Mouse (Mus musculus) lung, embryonic 16.5 days (tissue): ENCODE measurements around the gene Lpp. TPM values are rescaled to one million over a fixed set of nuclear protein-coding genes. Genes with fewer than 3 reads are reported as not detected.

ENCODE experiments used
- ATAC-seq: fragments of 200-750 bp; cut with Nextera tagmentation; 2 replicates; pipeline ENCODE4 v1.8.0; 2017; ENCODE audit warnings: low read depth, mild to moderate bottlenecking, moderate library complexity
- H3K27ac ChIP-seq: fragments of 300-500 bp; sonication (generic); 2 replicates; pipeline ENCODE4 v1.5.1; 2014; ENCODE audit warnings: mild to moderate bottlenecking, control low read depth, low read length
- H3K27me3 ChIP-seq: fragments of 300-500 bp; sonication (generic); 2 replicates; pipeline ENCODE4 v1.6.1; 2014; ENCODE audit warnings: low read depth, low read length, mixed read lengths; ENCODE audit not compliant: control insufficient read depth, insufficient read depth
- H3K36me3 ChIP-seq: fragments of 300-500 bp; sonication (generic); 2 replicates; pipeline ENCODE4 v1.6.1; 2014; ENCODE audit warnings: low read length; ENCODE audit not compliant: control insufficient read depth, insufficient read depth
- H3K4me1 ChIP-seq: fragments of 300-500 bp; sonication (generic); replicated peaks from 2 replicates; pipeline ENCODE4 v1.6.1; 2014; ENCODE audit warnings: low read length, mixed read lengths; ENCODE audit not compliant: control insufficient read depth, insufficient read depth
- H3K4me2 ChIP-seq: fragments of 300-500 bp; sonication (generic); 2 replicates; pipeline ENCODE4 v1.6.1; 2014; ENCODE audit warnings: low read depth, low read length, control low read depth
- H3K4me3 ChIP-seq: fragments of 300-500 bp; sonication (generic); 2 replicates; pipeline ENCODE4 v1.5.1; 2014; ENCODE audit warnings: mild to moderate bottlenecking, low read length, control low read depth
- H3K9ac ChIP-seq: fragments of 300-500 bp; sonication (generic); 2 replicates; pipeline ENCODE4 v1.6.1; 2014; ENCODE audit warnings: low read length, control low read depth
- H3K9me3 ChIP-seq: fragments of 300-500 bp; sonication (generic); 2 replicates; pipeline ENCODE4 v1.6.1; 2016; ENCODE audit warnings: low read length; ENCODE audit not compliant: control insufficient read depth
- WGBS: fragments of 180-500 bp; shearing (Covaris S2); extraction: QIAGEN DNeasy Blood & Tissue Kit; methylation state at CpG from one replicate; pipeline ENCODE4 v1.1.7; 2014; 5-methylcytosine and 5-hydroxymethylcytosine counted together
- polyA plus RNA-seq: library from polyadenylated mRNA; unstranded; fragments of >200 nt; fragmentation: Nextera tagmentation; extraction: Ambion mirVana; gene quantifications from 2 replicates; pipeline ENCODE4 v1.2.1, GENCODE M21; 2015

Gene Lpp
- polyA plus RNA-seq, 1 experiment from 2014 or later, result 76.8 TPM

GRCm38 (mm10) chr16:24704215-24704614 lies 310.9 kb downstream of the Lpp start:
- Histone ChIP-seq H3K4me2 (no peak overlapping the region), H3K36me3 (no peaks in the 10 kb centered on the region), H3K27ac (no peak overlapping the region), H3K9me3 (no peaks in the 10 kb centered on the region), H3K27me3 (no peaks in the 10 kb centered on the region), H3K4me3 (no peak overlapping the region), H3K9ac (no peak overlapping the region), H3K4me1 (no peaks in the 10 kb centered on the region)
- 76% methylated on average over 3 of the region's 3 CpGs for WGBS
- ATAC-seq, result no peak

GRCm38 (mm10) chr16:24723641-24724040 lies 330.3 kb downstream of the Lpp start:
- Histone ChIP-seq H3K9ac (no peak overlapping the region), H3K4me3 (no peak overlapping the region), H3K4me1 (no peaks in the 10 kb centered on the region), H3K36me3 (no peaks in the 10 kb centered on the region), H3K9me3 (no peaks in the 10 kb centered on the region), H3K27ac (no peak overlapping the region), H3K4me2 (no peak overlapping the region), H3K27me3 (no peaks in the 10 kb centered on the region)
- WGBS, result 83% methylated on average over 4 of the region's 4 CpGs
- ATAC-seq, result no peak

- 58% methylated on average over 1 of the region's 1 CpGs for WGBS
- Histone ChIP-seq H3K4me3 (no peak overlapping the region), H3K27ac (no peak overlapping the region), H3K4me1 (peaks cover 10% of the 10 kb centered on the region), H3K4me2 (no peak overlapping the region), H3K9ac (no peak overlapping the region), H3K36me3 (no peaks in the 10 kb centered on the region), H3K27me3 (no peaks in the 10 kb centered on the region), H3K9me3 (no peaks in the 10 kb centered on the region)
- no peak for ATAC-seq
Observed at GRCm38 (mm10) chr16:24732751-24733150, 339.4 kb downstream of the Lpp start.

- H3K27ac ChIP-seq, result no peak overlapping the region
- H3K4me1 ChIP-seq, result peaks cover 13% of the 10 kb centered on the region
- no peaks in the 10 kb centered on the region for H3K36me3 ChIP-seq
- H3K4me3 ChIP-seq, result no peak overlapping the region
- 78% methylated on average over 1 of the region's 1 CpGs for WGBS
- no peak for ATAC-seq
- H3K9ac ChIP-seq, result no peak overlapping the region
- H3K4me2 ChIP-seq, result no peak overlapping the region
- no peaks in the 10 kb centered on the region for H3K9me3 ChIP-seq
- no peaks in the 10 kb centered on the region for H3K27me3 ChIP-seq
Observed at GRCm38 (mm10) chr16:24733321-24733720, 340.0 kb downstream of the Lpp start.

GRCm38 (mm10) chr16:24735754-24736153 lies 342.4 kb downstream of the Lpp start:
- Histone ChIP-seq H3K4me3 (no peak overlapping the region), H3K9ac (no peak overlapping the region), H3K4me1 (peaks cover 13% of the 10 kb centered on the region), H3K27me3 (no peaks in the 10 kb centered on the region), H3K36me3 (no peaks in the 10 kb centered on the region), H3K27ac (no peak overlapping the region), H3K9me3 (no peaks in the 10 kb centered on the region), H3K4me2 (no peak overlapping the region)
- 73% methylated on average over 2 of the region's 2 CpGs for WGBS
- ATAC-seq, result no peak

- H3K4me1 ChIP-seq, result peaks cover 13% of the 10 kb centered on the region
- H3K9ac ChIP-seq, result no peak overlapping the region
- no peaks in the 10 kb centered on the region for H3K27me3 ChIP-seq
- ATAC-seq, result no peak
- no peak overlapping the region for H3K4me2 ChIP-seq
- 47% methylated on average over 10 of the region's 10 CpGs for WGBS
- no peaks in the 10 kb centered on the region for H3K36me3 ChIP-seq
- H3K4me3 ChIP-seq, result no peak overlapping the region
- H3K27ac ChIP-seq, result no peak overlapping the region
- H3K9me3 ChIP-seq, result no peaks in the 10 kb centered on the region
Observed at GRCm38 (mm10) chr16:24737362-24738057, 344.2 kb downstream of the Lpp start.

- no peak overlapping the region for H3K27ac ChIP-seq
- H3K27me3 ChIP-seq, result no peaks in the 10 kb centered on the region
- H3K9me3 ChIP-seq, result no peaks in the 10 kb centered on the region
- H3K4me1 ChIP-seq, result peaks cover 13% of the 10 kb centered on the region
- H3K36me3 ChIP-seq, result no peaks in the 10 kb centered on the region
- ATAC-seq, result no peak
- 88% methylated on average over 4 of the region's 4 CpGs for WGBS
- H3K4me3 ChIP-seq, result no peak overlapping the region
- H3K4me2 ChIP-seq, result no peak overlapping the region
- H3K9ac ChIP-seq, result no peak overlapping the region
Observed at GRCm38 (mm10) chr16:24740714-24741113, 347.4 kb downstream of the Lpp start.

GRCm38 (mm10) chr16:24749816-24750215 lies 356.5 kb downstream of the Lpp start:
- H3K9ac ChIP-seq, result no peak overlapping the region
- H3K9me3 ChIP-seq, result no peaks in the 10 kb centered on the region
- no peak overlapping the region for H3K27ac ChIP-seq
- H3K27me3 ChIP-seq, result no peaks in the 10 kb centered on the region
- no peak for ATAC-seq
- no peak overlapping the region for H3K4me2 ChIP-seq
- no peaks in the 10 kb centered on the region for H3K4me1 ChIP-seq
- no peaks in the 10 kb centered on the region for H3K36me3 ChIP-seq
- H3K4me3 ChIP-seq, result no peak overlapping the region

GRCm38 (mm10) chr16:24756141-24756540 lies 362.8 kb downstream of the Lpp start:
- H3K4me2 ChIP-seq, result no peak overlapping the region
- no peak overlapping the region for H3K27ac ChIP-seq
- no peaks in the 10 kb centered on the region for H3K36me3 ChIP-seq
- H3K4me3 ChIP-seq, result no peak overlapping the region
- no peaks in the 10 kb centered on the region for H3K9me3 ChIP-seq
- WGBS, result 63% methylated on average over 9 of the region's 9 CpGs
- H3K27me3 ChIP-seq, result no peaks in the 10 kb centered on the region
- H3K9ac ChIP-seq, result no peak overlapping the region
- no peaks in the 10 kb centered on the region for H3K4me1 ChIP-seq
- no peak for ATAC-seq

- ATAC-seq, result no peak
- no peak overlapping the region for H3K4me3 ChIP-seq
- H3K36me3 ChIP-seq, result peaks cover 11% of the 10 kb centered on the region
- 86% methylated on average over 3 of the region's 3 CpGs for WGBS
- no peak overlapping the region for H3K9ac ChIP-seq
- no peaks in the 10 kb centered on the region for H3K9me3 ChIP-seq
- no peak overlapping the region for H3K4me2 ChIP-seq
- no peak overlapping the region for H3K27ac ChIP-seq
- no peaks in the 10 kb centered on the region for H3K27me3 ChIP-seq
- H3K4me1 ChIP-seq, result no peaks in the 10 kb centered on the region
Observed at GRCm38 (mm10) chr16:24766051-24766450, 372.7 kb downstream of the Lpp start.
